Mouse (Mus musculus) c-Kit-negative CD71-positive TER-119-positive erythroid progenitor cells, embryonic 14.5 days (primary cell): ENCODE data around the gene Lonp1.

ENCODE experiments used
- DNase-seq: peaks from one replicate; pipeline ENCODE4 v3.0.0-alpha.2; 2013; ENCODE audit warnings: low read depth, low spot score

Lonp1 gene

GRCm38 (mm10) chr17:56588921-56589320 lies 37.8 kb downstream of the Lonp1 start:
- DNase-seq, result no peak

GRCm38 (mm10) chr17:56587773-56588172 lies 38.9 kb downstream of the Lonp1 start:
- DNase-seq, result no peak

GRCm38 (mm10) chr17:56585171-56585821 lies 41.4 kb downstream of the Lonp1 start:
- DNase-seq, result no peak

- peak; percentile 95 for DNase-seq
Observed at GRCm38 (mm10) chr17:56584257-56585130, 42.2 kb downstream of the Lonp1 start, which contains the start of the genes Safb2 and Safb. Gene Safb2, minus strand, starts transcription at chr17:56584585. Gene Safb, plus strand, starts transcription at chr17:56584825.

GRCm38 (mm10) chr17:56583611-56584256 lies 43.0 kb downstream of the Lonp1 start:
- DNase-seq, result peak; percentile 39

- no peak for DNase-seq
Observed at GRCm38 (mm10) chr17:56583071-56583470, 43.6 kb downstream of the Lonp1 start.

- no peak for DNase-seq
Observed at GRCm38 (mm10) chr17:56572939-56573338, 53.7 kb downstream of the Lonp1 start.

- no peak for DNase-seq
Observed at GRCm38 (mm10) chr17:56572154-56572553, 54.5 kb downstream of the Lonp1 start.

- no peak for DNase-seq
Observed at GRCm38 (mm10) chr17:56570287-56570686, 56.4 kb downstream of the Lonp1 start.

- DNase-seq, result no peak
Observed at GRCm38 (mm10) chr17:56567370-56567769, 59.3 kb downstream of the Lonp1 start.

- no peak for DNase-seq
Observed at GRCm38 (mm10) chr17:56566918-56567317, 59.8 kb downstream of the Lonp1 start.

GRCm38 (mm10) chr17:56566293-56566692 lies 60.4 kb downstream of the Lonp1 start:
- DNase-seq, result no peak
